Mouse (Mus musculus): ENCODE results near the gene Efna5. TPM values are rescaled to one million over a fixed set of nuclear protein-coding genes. Genes with fewer than 3 reads are reported as not detected.

The Efna5 gene
- polyA plus RNA-seq, 1 experiment from 2014 or later = 46.0 TPM

DNA sequence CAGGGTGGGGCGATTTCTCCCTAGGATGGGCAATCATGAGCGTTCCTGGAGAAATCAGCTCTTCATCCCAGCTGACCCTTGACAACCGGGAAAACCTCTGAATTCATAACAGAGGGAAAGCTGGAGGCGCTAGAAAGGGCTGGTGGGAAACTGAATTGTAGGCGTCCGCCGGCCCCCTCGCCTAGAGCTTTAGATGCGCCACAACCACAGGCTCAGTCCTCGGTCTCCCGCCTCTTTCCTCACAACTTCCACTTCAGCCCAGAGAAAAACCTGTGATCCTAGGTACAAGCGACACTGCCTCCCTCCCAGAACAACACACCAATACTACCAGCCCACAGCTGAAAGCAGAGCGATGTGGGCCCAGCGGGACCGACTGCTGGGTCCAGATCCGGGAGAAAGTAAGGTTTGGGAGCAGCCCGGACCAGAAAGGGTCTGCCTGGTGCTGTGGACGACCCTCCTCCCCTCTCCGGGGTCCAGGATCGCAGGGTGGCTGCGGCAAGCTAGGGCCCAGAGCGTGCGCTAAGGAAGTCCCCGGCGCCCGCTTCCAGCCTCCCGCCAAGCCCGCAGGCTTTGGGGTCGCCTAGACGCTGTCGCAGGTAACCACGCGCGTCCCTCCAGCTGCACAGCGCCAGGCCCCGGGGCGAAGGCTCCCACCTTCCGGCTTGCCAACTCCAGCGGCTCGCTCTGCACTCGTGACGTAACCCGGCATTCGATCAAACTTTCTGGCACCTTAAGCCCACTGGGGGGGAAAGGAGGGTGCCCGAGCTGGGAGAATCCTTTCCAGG, 1.4 kb downstream of the Efna5 start:
- peak overlapping the region; percentile 93 for H3K27ac ChIP-seq (replicated peaks)
- H3K9ac ChIP-seq (replicated peaks) = peak overlapping the region; percentile 89
- no peaks in the 10 kb centered on the region for H3K36me3 ChIP-seq
- H3K4me3 ChIP-seq (replicated peaks) = peak overlapping the region; percentile 86
- peak overlapping the region; percentile 99 for H3K4me2 ChIP-seq
- peaks cover 14% of the 10 kb centered on the region for H3K4me1 ChIP-seq
- under 1% methylated on average over 45 of the region's 45 CpGs for WGBS
- H3K9me3 ChIP-seq (replicated peaks) = no peaks in the 10 kb centered on the region
- no peaks in the 10 kb centered on the region for H3K27me3 ChIP-seq (replicated peaks)
- ATAC-seq (ENCODE audit: low FRiP score) = peak; percentile 2; the same call in 1 of the 2 replicates

- no peak for ATAC-seq (ENCODE audit: low FRiP score)
Measured at GRCm38 (mm10) chr17:62875727-62876126, 5.4 kb downstream of the Efna5 start.

GRCm38 (mm10) chr17:62871928-62872327, 9.2 kb downstream of the Efna5 start:
- Histone ChIP-seq H3K4me3 (replicated peaks) (no peak overlapping the region), H3K9ac (replicated peaks) (no peak overlapping the region), H3K36me3 (no peaks in the 10 kb centered on the region), H3K9me3 (replicated peaks) (no peaks in the 10 kb centered on the region), H3K27me3 (replicated peaks) (no peaks in the 10 kb centered on the region), H3K4me2 (peak overlapping the region; percentile 9), H3K4me1 (peaks cover 20% of the 10 kb centered on the region), H3K27ac (replicated peaks) (no peak overlapping the region)
- 10% methylated on average over 3 of the region's 3 CpGs for WGBS
- no peak for ATAC-seq (ENCODE audit: low FRiP score)

More at GRCm38 (mm10) chr17:62875727-62876126, 5.4 kb downstream of the Efna5 start:
- no peak overlapping the region for H3K9ac ChIP-seq (replicated peaks)
- H3K27ac ChIP-seq (replicated peaks) = no peak overlapping the region
- no peaks in the 10 kb centered on the region for H3K27me3 ChIP-seq (replicated peaks)
- H3K9me3 ChIP-seq (replicated peaks) = no peaks in the 10 kb centered on the region
- H3K4me3 ChIP-seq (replicated peaks) = no peak overlapping the region
- 7% methylated on average over 3 of the region's 3 CpGs for WGBS
- H3K4me2 ChIP-seq = peak overlapping the region; percentile 25
- H3K36me3 ChIP-seq = no peaks in the 10 kb centered on the region
- peaks cover 27% of the 10 kb centered on the region for H3K4me1 ChIP-seq

- no peak overlapping the region for H3K4me3 ChIP-seq (replicated peaks)
- ATAC-seq (ENCODE audit: low FRiP score) = no peak
- H3K27ac ChIP-seq (replicated peaks) = no peak overlapping the region
- H3K4me2 ChIP-seq = no peak overlapping the region
- peaks cover 18% of the 10 kb centered on the region for H3K4me1 ChIP-seq
- no peaks in the 10 kb centered on the region for H3K9me3 ChIP-seq (replicated peaks)
- no peak overlapping the region for H3K9ac ChIP-seq (replicated peaks)
- H3K27me3 ChIP-seq (replicated peaks) = no peaks in the 10 kb centered on the region
- H3K36me3 ChIP-seq = no peaks in the 10 kb centered on the region
- 19% methylated on average over 5 of the region's 5 CpGs for WGBS
Measured at GRCm38 (mm10) chr17:62871191-62871590, 9.9 kb downstream of the Efna5 start.

DNA sequence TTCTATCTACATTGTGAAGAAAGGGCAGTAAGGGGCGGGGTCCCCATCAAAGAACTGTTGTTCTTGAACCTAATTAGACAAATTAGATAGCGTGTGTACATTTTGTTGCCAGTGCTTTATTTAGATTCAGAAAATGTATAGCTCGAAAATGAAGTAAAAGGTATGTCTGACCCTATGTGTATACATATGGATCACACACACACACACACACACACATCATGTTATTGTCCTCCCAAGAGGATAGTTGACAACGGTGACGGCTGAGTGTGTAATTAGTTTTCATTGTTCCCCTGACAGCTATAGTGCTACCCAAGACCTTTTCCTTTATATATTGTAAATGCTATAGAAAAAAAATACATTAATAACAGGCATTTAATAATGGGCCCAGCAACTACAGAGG, 10.7 kb downstream of the Efna5 start:
- Histone ChIP-seq H3K9ac (replicated peaks) (no peak overlapping the region), H3K27ac (replicated peaks) (no peak overlapping the region), H3K4me1 (peaks cover 12% of the 10 kb centered on the region), H3K4me3 (replicated peaks) (no peak overlapping the region), H3K9me3 (replicated peaks) (no peaks in the 10 kb centered on the region), H3K27me3 (replicated peaks) (no peaks in the 10 kb centered on the region), H3K36me3 (no peaks in the 10 kb centered on the region), H3K4me2 (no peak overlapping the region)
- WGBS = 35% methylated on average over 5 of the region's 5 CpGs
- no peak for ATAC-seq (ENCODE audit: low FRiP score)

GRCm38 (mm10) chr17:62864966-62865365, 16.2 kb downstream of the Efna5 start:
- Histone ChIP-seq H3K9me3 (replicated peaks) (no peaks in the 10 kb centered on the region), H3K9ac (replicated peaks) (no peak overlapping the region), H3K4me1 (peaks cover 7% of the 10 kb centered on the region; the same call in 1 of the 2 replicates), H3K4me2 (no peak overlapping the region), H3K27ac (replicated peaks) (no peak overlapping the region), H3K36me3 (no peaks in the 10 kb centered on the region), H3K27me3 (replicated peaks) (no peaks in the 10 kb centered on the region), H3K4me3 (replicated peaks) (no peak overlapping the region)
- no peak for ATAC-seq (ENCODE audit: low FRiP score)
- 95% methylated on average over 8 of the region's 8 CpGs for WGBS

DNA sequence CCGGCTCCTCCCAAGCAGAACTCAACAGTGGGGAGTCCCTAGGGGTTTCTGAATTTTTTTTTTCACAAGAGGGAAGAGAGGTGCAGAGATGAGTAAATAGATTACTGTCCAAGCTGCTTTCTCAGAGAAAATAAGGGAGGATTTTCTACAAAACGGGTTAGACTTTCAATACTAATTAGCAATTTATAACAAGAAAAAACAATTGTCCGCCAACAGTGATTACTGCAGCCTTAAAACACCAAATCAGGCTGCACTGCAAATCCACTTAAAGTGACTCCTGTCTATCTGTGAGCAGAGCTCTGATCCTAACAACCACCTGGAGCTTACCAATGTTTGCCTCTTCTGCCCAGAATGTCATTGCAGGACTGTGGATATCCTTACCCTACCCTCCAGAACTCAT, 18.1 kb downstream of the Efna5 start:
- peaks cover 7% of the 10 kb centered on the region; the same call in 1 of the 2 replicates for H3K4me1 ChIP-seq
- peak overlapping the region; percentile 20; the same call in 1 of the 2 replicates for H3K4me2 ChIP-seq
- no peaks in the 10 kb centered on the region for H3K36me3 ChIP-seq
- H3K4me3 ChIP-seq (replicated peaks) = no peak overlapping the region
- WGBS = 38% methylated on average over 3 of the region's 3 CpGs
- no peaks in the 10 kb centered on the region for H3K9me3 ChIP-seq (replicated peaks)
- peak overlapping the region; percentile 2; the same call in 1 of the 2 replicates for H3K27ac ChIP-seq (replicated peaks)
- H3K9ac ChIP-seq (replicated peaks) = no peak overlapping the region
- H3K27me3 ChIP-seq (replicated peaks) = no peaks in the 10 kb centered on the region
- no peak for ATAC-seq (ENCODE audit: low FRiP score)

DNA sequence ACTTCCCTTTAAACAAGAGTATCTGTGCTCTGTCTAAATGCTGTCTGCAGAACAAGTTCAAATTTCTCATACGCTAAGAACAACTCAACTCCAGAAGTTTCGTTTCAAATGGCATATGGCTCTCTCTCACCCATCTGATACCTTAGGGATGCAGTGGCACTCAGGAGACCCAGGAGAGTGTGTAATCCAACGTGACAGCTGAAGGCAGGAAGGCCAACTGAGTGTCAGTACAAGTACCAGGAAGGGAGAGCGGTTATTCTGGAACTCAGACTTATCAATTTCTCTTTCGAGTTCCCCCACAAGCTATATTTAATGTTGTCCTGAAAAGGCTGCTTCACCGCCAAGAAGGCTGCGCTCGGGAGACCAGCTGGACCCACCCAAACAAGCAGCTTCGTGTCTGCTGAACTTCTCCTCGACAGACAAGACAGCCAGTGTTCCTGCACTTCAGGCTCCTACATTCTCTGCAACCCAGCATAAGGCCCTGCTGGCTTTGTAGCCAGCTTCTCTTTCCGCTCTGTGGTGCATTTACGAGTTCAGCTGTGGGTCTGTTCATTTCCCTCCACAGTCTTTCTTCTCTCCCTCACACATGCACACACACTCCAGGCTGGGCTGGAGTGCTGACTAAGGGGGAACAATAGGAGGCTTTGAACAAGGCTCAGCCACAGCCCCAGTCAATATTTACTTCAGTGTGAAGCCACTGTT, 18.7 kb downstream of the Efna5 start:
- 22% methylated on average over 12 of the region's 12 CpGs for WGBS
- Histone ChIP-seq H3K27ac (replicated peaks) (peak overlapping the region; percentile 2; the same call in 1 of the 2 replicates), H3K9ac (replicated peaks) (no peak overlapping the region), H3K9me3 (replicated peaks) (no peaks in the 10 kb centered on the region), H3K4me1 (peaks cover 7% of the 10 kb centered on the region; the same call in 1 of the 2 replicates), H3K27me3 (replicated peaks) (no peaks in the 10 kb centered on the region), H3K36me3 (no peaks in the 10 kb centered on the region), H3K4me3 (replicated peaks) (no peak overlapping the region), H3K4me2 (peak overlapping the region; percentile 20)
- ATAC-seq (ENCODE audit: low FRiP score) = peak; percentile 63

GRCm38 (mm10) chr17:62857275-62857674, 23.8 kb downstream of the Efna5 start:
- 83% methylated on average over 8 of the region's 8 CpGs for WGBS
- Histone ChIP-seq H3K36me3 (no peaks in the 10 kb centered on the region), H3K27ac (replicated peaks) (no peak overlapping the region), H3K27me3 (replicated peaks) (no peaks in the 10 kb centered on the region), H3K9me3 (replicated peaks) (no peaks in the 10 kb centered on the region), H3K4me2 (no peak overlapping the region), H3K4me1 (peaks cover 15% of the 10 kb centered on the region), H3K4me3 (replicated peaks) (no peak overlapping the region), H3K9ac (replicated peaks) (no peak overlapping the region)
- no peak for ATAC-seq (ENCODE audit: low FRiP score)

GRCm38 (mm10) chr17:62853741-62854140, 27.4 kb downstream of the Efna5 start:
- Histone ChIP-seq H3K9me3 (replicated peaks) (no peaks in the 10 kb centered on the region), H3K4me3 (replicated peaks) (no peak overlapping the region), H3K4me2 (0 out of 2 replicates have a peak overlapping the region, but pooled peaks have one; percentile 4), H3K4me1 (peaks cover 27% of the 10 kb centered on the region), H3K27me3 (replicated peaks) (no peaks in the 10 kb centered on the region), H3K9ac (replicated peaks) (no peak overlapping the region), H3K36me3 (no peaks in the 10 kb centered on the region), H3K27ac (replicated peaks) (no peak overlapping the region)
- no peak for ATAC-seq (ENCODE audit: low FRiP score)
- WGBS = 10% methylated on average over 6 of the region's 6 CpGs

DNA sequence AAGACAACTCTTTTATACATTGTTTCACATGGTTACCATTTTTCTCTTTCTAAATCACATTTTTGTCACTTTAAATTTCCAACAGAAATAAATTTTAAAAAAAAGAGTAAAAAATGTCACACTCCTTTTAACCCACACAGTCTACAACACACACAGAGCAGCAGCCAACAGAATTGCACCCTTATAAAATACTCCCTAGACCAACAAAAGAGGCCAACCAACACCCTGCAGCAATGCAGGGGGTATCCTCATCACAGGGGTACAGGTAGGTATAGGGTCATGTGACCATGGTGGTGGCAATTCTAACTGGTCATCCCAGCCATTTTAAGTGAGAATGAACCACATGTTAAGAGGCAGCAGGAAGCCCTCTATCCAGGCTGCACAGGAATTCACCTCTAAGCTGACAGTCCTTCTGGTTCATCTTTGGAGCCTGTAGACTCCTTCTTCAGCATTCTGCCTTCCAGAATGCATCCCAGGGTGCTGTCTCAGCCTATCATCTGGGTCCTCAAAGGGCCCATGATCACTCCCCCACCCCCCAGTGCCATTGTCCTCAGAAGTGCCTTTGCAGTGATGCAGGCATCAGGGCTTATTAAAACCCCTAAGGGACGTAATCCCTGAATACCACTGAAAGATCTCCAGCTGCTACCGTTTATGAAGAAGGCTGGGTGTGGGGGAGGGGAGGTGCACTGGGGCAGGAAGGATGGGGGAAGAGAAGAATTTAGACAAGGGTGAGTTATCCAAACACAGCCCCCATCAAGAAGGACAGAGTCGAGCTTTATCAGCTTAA, 28.1 kb downstream of the Efna5 start:
- 2% methylated on average over 3 of the region's 3 CpGs for WGBS
- H3K27me3 ChIP-seq (replicated peaks) = no peaks in the 10 kb centered on the region
- ATAC-seq (ENCODE audit: low FRiP score) = peak; percentile 30; the same call in 1 of the 2 replicates
- no peak overlapping the region for H3K27ac ChIP-seq (replicated peaks)
- H3K4me1 ChIP-seq = peaks cover 27% of the 10 kb centered on the region
- no peaks in the 10 kb centered on the region for H3K9me3 ChIP-seq (replicated peaks)
- H3K9ac ChIP-seq (replicated peaks) = no peak overlapping the region
- H3K36me3 ChIP-seq = no peaks in the 10 kb centered on the region
- no peak overlapping the region for H3K4me3 ChIP-seq (replicated peaks)
- peak overlapping the region; percentile 4; the same call in 1 of the 2 replicates for H3K4me2 ChIP-seq

Data from neural tube, embryonic 15.5 days (tissue).